10 mouse cellular contexts compared by ENCODE assay signal in genomic region chr4:132802171-132802637, GRCm38 (mm10). TPM values are rescaled to one million over a fixed set of nuclear protein-coding genes. Genes with fewer than 3 reads are reported as not detected.
DNase-seq lines count a peak whose midpoint lies in the region; ATAC-seq and TF ChIP-seq lines count a peak whose summit lies in the region.
"Had no signal": no experiment of that assay in that cellular context is flagged by ENCODE, and none has a peak within 500 bp of the region (broad histone marks: within the 10 kb centered on the region; RNA-seq: fewer than 3 reads in every experiment).

No protein-coding gene starts in this region.

- DNase-seq in limb, embryonic 10.5 days (ENCODE audit: low spot score) = no peak
- peak; percentile 61 to 82 for DNase-seq in heart, adult 9 months (ENCODE audit: low spot score in 2 of 2)
- peak; percentile 31 for DNase-seq in lung, postnatal 0 days (ENCODE audit: low spot score)
- peak; percentile 49 to 57 for DNase-seq in thymus, postnatal 10 days (ENCODE audit: low spot score in 2 of 2)
- no peak for DNase-seq in right cerebral cortex, postnatal 4 days
- DNase-seq in hindbrain, embryonic 10.5 days (ENCODE audit: low spot score) = no peak

- H3K4me2 ChIP-seq in limb, embryonic 15.5 days = no peak overlapping the region
- no peak overlapping the region for H3K4me2 ChIP-seq in lung, postnatal 0 days (replicated peaks; ENCODE audit: low read depth, low read length)
- no peak overlapping the region for H3K4me2 ChIP-seq in midbrain, embryonic 16.5 days (ENCODE audit: low read length)
- H3K4me2 ChIP-seq: midbrain, embryonic 12.5 days had no signal

- TF ChIP-seq CTCF in lung, postnatal 0 days (IDR thresholded peaks at IDR 0.05) = no peak

- H3K9ac ChIP-seq in limb, embryonic 15.5 days = no peak overlapping the region
- H3K9ac ChIP-seq in lung, postnatal 0 days (replicated peaks; ENCODE audit: low read depth) = no peak overlapping the region
- no peak overlapping the region for H3K9ac ChIP-seq in midbrain, embryonic 16.5 days (ENCODE audit: low read depth, low read length)
- H3K9ac ChIP-seq: midbrain, embryonic 12.5 days had no signal

- no peaks in the 10 kb centered on the region for H3K9me3 ChIP-seq in limb, embryonic 15.5 days
- H3K9me3 ChIP-seq in limb, embryonic 10.5 days (replicated peaks) = no peaks in the 10 kb centered on the region
- no peaks in the 10 kb centered on the region for H3K9me3 ChIP-seq in lung, postnatal 0 days (ENCODE audit: low read length)
- H3K9me3 ChIP-seq in midbrain, embryonic 16.5 days (replicated peaks; ENCODE audit: control insufficient read depth, low read length, poor library complexity, severe bottlenecking) = no peaks in the 10 kb centered on the region
- no peaks in the 10 kb centered on the region for H3K9me3 ChIP-seq in hindbrain, embryonic 10.5 days
- H3K9me3 ChIP-seq: midbrain, embryonic 12.5 days had no signal

- H3K27ac ChIP-seq in limb, embryonic 15.5 days = peak overlapping the region; percentile 4; the same call in 1 of the 2 replicates
- H3K27ac ChIP-seq in limb, embryonic 10.5 days = no peak overlapping the region
- H3K27ac ChIP-seq in lung, postnatal 0 days (ENCODE audit: low read length) = peak overlapping the region; percentile 57; the same call in 1 of the 2 replicates
- no peak overlapping the region for H3K27ac ChIP-seq in midbrain, embryonic 16.5 days (ENCODE audit: low read length)
- no peak overlapping the region for H3K27ac ChIP-seq in hindbrain, embryonic 10.5 days
- H3K27ac ChIP-seq: midbrain, embryonic 12.5 days had no signal

- no peaks in the 10 kb centered on the region for H3K27me3 ChIP-seq in limb, embryonic 15.5 days
- no peaks in the 10 kb centered on the region for H3K27me3 ChIP-seq in limb, embryonic 10.5 days (ENCODE audit: low read depth, poor library complexity, severe bottlenecking)
- no peaks in the 10 kb centered on the region for H3K27me3 ChIP-seq in lung, postnatal 0 days (replicated peaks; ENCODE audit: insufficient read depth, low read length)
- H3K27me3 ChIP-seq in midbrain, embryonic 16.5 days (ENCODE audit: control insufficient read depth, insufficient read depth, low read depth, low read length) = no peaks in the 10 kb centered on the region
- peaks cover 8% of the 10 kb centered on the region for H3K27me3 ChIP-seq in hindbrain, embryonic 10.5 days (ENCODE audit: insufficient read depth, poor library complexity, severe bottlenecking)

- WGBS in limb, embryonic 15.5 days = 57% methylated on average over 16 of the region's 16 CpGs
- 69% methylated on average over 16 of the region's 16 CpGs for WGBS in limb, embryonic 10.5 days
- WGBS in lung, postnatal 0 days = 50% methylated on average over 16 of the region's 16 CpGs
- 73% methylated on average over 16 of the region's 16 CpGs for WGBS in midbrain, embryonic 16.5 days
- 68% methylated on average over 16 of the region's 16 CpGs for WGBS in hindbrain, embryonic 10.5 days

- ATAC-seq in limb, embryonic 15.5 days (ENCODE audit: insufficient number of reproducible peaks, low FRiP score, low TSS enrichment, low read depth) = no peak
- no peak for ATAC-seq in lung, postnatal 0 days
- no peak for ATAC-seq in midbrain, embryonic 16.5 days
- ATAC-seq: forebrain, embryonic 14.5 days had no signal

- TF ChIP-seq EP300 in lung, postnatal 0 days (IDR thresholded peaks at IDR 0.05) = no peak

- no peak overlapping the region for H3K4me3 ChIP-seq in limb, embryonic 15.5 days
- H3K4me3 ChIP-seq in limb, embryonic 10.5 days = no peak overlapping the region
- no peak overlapping the region for H3K4me3 ChIP-seq in lung, postnatal 0 days (ENCODE audit: low read depth, low read length)
- H3K4me3 ChIP-seq in midbrain, embryonic 16.5 days (ENCODE audit: low read depth, low read length) = no peak overlapping the region
- no peak overlapping the region for H3K4me3 ChIP-seq in hindbrain, embryonic 10.5 days
- H3K4me3 ChIP-seq: midbrain, embryonic 12.5 days had no signal

- no peaks in the 10 kb centered on the region for H3K36me3 ChIP-seq in limb, embryonic 15.5 days
- no peaks in the 10 kb centered on the region for H3K36me3 ChIP-seq in limb, embryonic 10.5 days
- no peaks in the 10 kb centered on the region for H3K36me3 ChIP-seq in lung, postnatal 0 days (ENCODE audit: insufficient read depth, low read length)
- H3K36me3 ChIP-seq in midbrain, embryonic 16.5 days (ENCODE audit: control insufficient read depth, insufficient read depth, low read length) = no peaks in the 10 kb centered on the region
- no peaks in the 10 kb centered on the region for H3K36me3 ChIP-seq in hindbrain, embryonic 10.5 days
- H3K36me3 ChIP-seq: midbrain, embryonic 12.5 days had no signal

- H3K4me1 ChIP-seq in limb, embryonic 15.5 days = no peaks in the 10 kb centered on the region
- H3K4me1 ChIP-seq in limb, embryonic 10.5 days = no peaks in the 10 kb centered on the region
- H3K4me1 ChIP-seq in lung, postnatal 0 days (ENCODE audit: insufficient read depth, low read depth, low read length) = no peaks in the 10 kb centered on the region
- H3K4me1 ChIP-seq in midbrain, embryonic 16.5 days (ENCODE audit: control insufficient read depth, insufficient read depth, low read length) = no peaks in the 10 kb centered on the region
- H3K4me1 ChIP-seq in hindbrain, embryonic 10.5 days (replicated peaks) = 0 out of 2 replicates have a peak, but pooled peaks cover 2% of the 10 kb centered on the region
- H3K4me1 ChIP-seq: midbrain, embryonic 12.5 days had no signal

RNA-seq across cellular contexts. Expression of gene Themis2, which starts 6.0 kb away (rescaled TPM):
- polyA plus RNA-seq in limb, embryonic 15.5 days (2015; fragmentation: Nextera tagmentation; extraction: Ambion mirVana) = 1.3 and 1.8 TPM in 2 replicates
- 0.36 and 0.53 TPM in 2 replicates for polyA plus RNA-seq in limb, embryonic 10.5 days (2016; fragmentation: Nextera tagmentation; extraction: Ambion mirVana)
- polyA plus RNA-seq in lung, postnatal 0 days (2015; fragmentation: Nextera tagmentation; extraction: Ambion mirVana) = 1.2 and 1.8 TPM in 2 replicates
- 0.15 and 0.38 TPM in 2 replicates for polyA plus RNA-seq in midbrain, embryonic 16.5 days (2015; fragmentation: Nextera tagmentation; extraction: Ambion mirVana)
- 1.00 and 1.2 TPM in 2 replicates for polyA plus RNA-seq in hindbrain, embryonic 10.5 days (2016; fragmentation: Nextera tagmentation; extraction: Ambion mirVana)

RNA-seq across cellular contexts. Expression of gene Rpa2, which starts 34.1 kb away (rescaled TPM):
- 97.9 and 105 TPM in 2 replicates for polyA plus RNA-seq in limb, embryonic 15.5 days (2015; fragmentation: Nextera tagmentation; extraction: Ambion mirVana)
- 188 and 199 TPM in 2 replicates for polyA plus RNA-seq in limb, embryonic 10.5 days (2016; fragmentation: Nextera tagmentation; extraction: Ambion mirVana)
- 23.9 and 24.0 TPM in 2 replicates for polyA plus RNA-seq in lung, postnatal 0 days (2015; fragmentation: Nextera tagmentation; extraction: Ambion mirVana)
- 31.6 and 31.7 TPM in 2 replicates for polyA plus RNA-seq in midbrain, embryonic 16.5 days (2015; fragmentation: Nextera tagmentation; extraction: Ambion mirVana)
- polyA plus RNA-seq in hindbrain, embryonic 10.5 days (2016; fragmentation: Nextera tagmentation; extraction: Ambion mirVana) = 147 and 177 TPM in 2 replicates

RNA-seq across cellular contexts. Expression of gene Ppp1r8, which starts 40.8 kb away (rescaled TPM):
- polyA plus RNA-seq in limb, embryonic 15.5 days (2015; fragmentation: Nextera tagmentation; extraction: Ambion mirVana) = 40.2 and 51.9 TPM in 2 replicates
- 79.7 and 80.9 TPM in 2 replicates for polyA plus RNA-seq in limb, embryonic 10.5 days (2016; fragmentation: Nextera tagmentation; extraction: Ambion mirVana)
- polyA plus RNA-seq in lung, postnatal 0 days (2015; fragmentation: Nextera tagmentation; extraction: Ambion mirVana) = 18.3 and 21.0 TPM in 2 replicates
- polyA plus RNA-seq in midbrain, embryonic 16.5 days (2015; fragmentation: Nextera tagmentation; extraction: Ambion mirVana) = 58.2 and 58.5 TPM in 2 replicates
- polyA plus RNA-seq in hindbrain, embryonic 10.5 days (2016; fragmentation: Nextera tagmentation; extraction: Ambion mirVana) = 81.4 and 84.3 TPM in 2 replicates

RNA-seq across cellular contexts. Expression of gene Smpdl3b, which starts 45.2 kb away (rescaled TPM):
- polyA plus RNA-seq in limb, embryonic 15.5 days (2015; fragmentation: Nextera tagmentation; extraction: Ambion mirVana) = 7.8 and 7.9 TPM in 2 replicates
- 4.6 and 6.1 TPM in 2 replicates for polyA plus RNA-seq in limb, embryonic 10.5 days (2016; fragmentation: Nextera tagmentation; extraction: Ambion mirVana)
- 3.7 TPM in 2 replicates for polyA plus RNA-seq in lung, postnatal 0 days (2015; fragmentation: Nextera tagmentation; extraction: Ambion mirVana)
- 0.53 and 0.62 TPM in 2 replicates for polyA plus RNA-seq in midbrain, embryonic 16.5 days (2015; fragmentation: Nextera tagmentation; extraction: Ambion mirVana)
- polyA plus RNA-seq in hindbrain, embryonic 10.5 days (2016; fragmentation: Nextera tagmentation; extraction: Ambion mirVana) = 1.9 and 3.0 TPM in 2 replicates

Comparison
In these comparisons a context has a peak if more than half of its experiments do, and no peak if none do; other contexts are left out.
1. H3K27ac ChIP-seq: peak in limb, embryonic 15.5 days (single experiment) and lung, postnatal 0 days (single experiment); none in limb, embryonic 10.5 days (single experiment), midbrain, embryonic 16.5 days (single experiment) and hindbrain, embryonic 10.5 days (single experiment).
2. DNase-seq: peak in heart, adult 9 months (2 of 2), lung, postnatal 0 days (single experiment) and thymus, postnatal 10 days (2 of 2); none in limb, embryonic 10.5 days (single experiment), right cerebral cortex, postnatal 4 days (single experiment) and hindbrain, embryonic 10.5 days (single experiment).